Mouse (Mus musculus) liver, embryonic 14.5 days (tissue): Measurements from ENCODE around the gene C1ra. TPM values are rescaled to one million over a fixed set of nuclear protein-coding genes. Genes with fewer than 3 reads are reported as not detected.
"Not testable (repeated sequence)": the region's sequence is repeated elsewhere in the genome, so short reads cannot be mapped to it uniquely, and the experiment has no call there.

Experiments used
- ATAC-seq: fragments of 200-750 bp; cut with Nextera tagmentation; 2 replicates; pipeline ENCODE4 v1.8.0; 2017; ENCODE audit warnings: moderate number of reproducible peaks, mild to moderate bottlenecking, moderate library complexity; ENCODE audit not compliant: insufficient read depth
- DNase-seq, 3 experiments: peaks; one replicate each; pipeline ENCODE4 v3.0.0-alpha.2; 2012 to 2013; ENCODE audit warnings: low read depth in 3 of 3, low spot score in 3 of 3
- H3K27ac ChIP-seq: fragments of 300-500 bp; sonication (generic); 2 replicates; pipeline ENCODE4 v1.5.1; 2014; ENCODE audit warnings: moderate library complexity, mild to moderate bottlenecking, control low read depth, inconsistent platforms
- H3K27me3 ChIP-seq: fragments of 300-500 bp; sonication (generic); 2 replicates; pipeline ENCODE4 v1.6.1; 2014; ENCODE audit warnings: mild to moderate bottlenecking, low read length, moderate library complexity; ENCODE audit not compliant: control insufficient read depth, insufficient read depth
- H3K36me3 ChIP-seq: fragments of 300-500 bp; sonication (generic); replicated peaks from 2 replicates; pipeline ENCODE4 v1.6.1; 2014; ENCODE audit warnings: low read depth; ENCODE audit not compliant: control insufficient read depth, insufficient read depth
- H3K4me1 ChIP-seq, 2 experiments: fragments of 200-500 bp in 1 of 2; fragments of 300-500 bp in 1 of 2; sonication (generic) in 1 of 2; replicated peaks; 2 replicates each; pipeline ENCODE4 v1.6.1; 2012 to 2014; ENCODE audit warnings: antibody characterized with exemption in 1 of 2, inconsistent platforms in 1 of 2, low read length in 1 of 2; ENCODE audit not compliant: control insufficient read depth in 2 of 2, insufficient read depth in 2 of 2
- H3K4me2 ChIP-seq: fragments of 300-500 bp; sonication (generic); 2 replicates; pipeline ENCODE4 v1.6.1; 2014; ENCODE audit warnings: low read depth, mild to moderate bottlenecking, control low read depth, moderate library complexity
- H3K4me3 ChIP-seq, 2 experiments: fragments of 200-500 bp in 1 of 2; fragments of 300-500 bp in 1 of 2; sonication (generic) in 1 of 2; 2 replicates each; pipeline ENCODE4 v1.5.1; 2012 to 2014; ENCODE audit warnings: low read depth in 2 of 2, low read length in 2 of 2, mild to moderate bottlenecking in 2 of 2, control low read depth in 1 of 2, inconsistent platforms in 1 of 2, moderate library complexity in 1 of 2; ENCODE audit not compliant: insufficient read depth in 1 of 2
- H3K9ac ChIP-seq: fragments of 300-500 bp; sonication (generic); replicated peaks from 2 replicates; pipeline ENCODE4 v1.6.1; 2014; ENCODE audit warnings: mild to moderate bottlenecking, control low read depth, moderate library complexity
- H3K9me3 ChIP-seq: fragments of 300-500 bp; sonication (generic); 2 replicates; pipeline ENCODE4 v1.6.1; 2016; ENCODE audit warnings: low read length, mixed read lengths; ENCODE audit not compliant: control insufficient read depth
- CTCF ChIP-seq: IDR thresholded peaks from 2 replicates; pipeline ENCODE4 v1.5.1; 2016; ENCODE audit warnings: antibody characterized with exemption, low read depth, control low read depth
- EP300 ChIP-seq: IDR thresholded peaks from 2 replicates; pipeline ENCODE4 v1.6.1; 2016; ENCODE audit warnings: antibody characterized with exemption, low read depth
- WGBS: fragments of 180-500 bp; shearing (Covaris S2); extraction: QIAGEN DNeasy Blood & Tissue Kit; methylation state at CpG from one replicate; pipeline ENCODE4 v1.1.7; 2014; ENCODE audit not compliant: insufficient replicate concordance; 5-methylcytosine and 5-hydroxymethylcytosine counted together
- polyA plus RNA-seq, 2 experiments: library from polyadenylated mRNA; depleted of rRNA in 1 of 2; stranded (reverse) in 1 of 2; unstranded in 1 of 2; fragments of >200 nt; fragmentation: Nextera tagmentation in 1 of 2; extraction: Ambion mirVana in 1 of 2; gene quantifications; 2 replicates each; pipeline versions ENCODE4 v1.2.1 to v1.2.3; 2012 to 2014

Gene C1ra
- polyA plus RNA-seq, 2 experiments, result 7.8 to 8.6 TPM

DNA sequence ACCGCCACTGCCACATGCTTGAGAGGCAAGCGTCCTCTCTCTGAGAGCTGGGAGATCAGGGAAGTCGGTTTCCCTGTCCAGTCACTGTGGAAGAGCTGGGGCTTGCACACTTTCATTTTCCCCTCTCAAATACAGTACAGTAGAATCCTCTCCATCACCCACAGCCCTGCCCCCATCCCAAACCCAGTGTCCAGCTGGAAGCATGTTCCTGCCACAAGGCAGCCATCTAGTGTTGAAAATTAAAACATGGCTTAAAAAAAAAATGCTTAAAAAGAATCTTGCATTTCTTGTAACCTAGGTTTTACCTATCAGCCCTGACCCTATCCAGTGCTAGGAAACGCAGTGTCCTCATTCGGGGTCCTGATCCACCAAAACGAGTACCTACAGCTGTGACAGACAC lies 32.3 kb downstream of the C1ra start:
- Histone ChIP-seq H3K9me3 (no peaks in the 10 kb centered on the region), H3K4me1 (no peaks in the 10 kb centered on the region), H3K4me3 (no peak overlapping the region), H3K4me2 (no peak overlapping the region), H3K9ac (no peak overlapping the region), H3K27ac (no peak overlapping the region), H3K36me3 (no peaks in the 10 kb centered on the region), H3K27me3 (no peaks in the 10 kb centered on the region)
- TF ChIP-seq EP300, result no peak
- 0 out of 2 replicates have a peak, but pooled peaks have one; percentile 9 for TF ChIP-seq CTCF
- no peak for ATAC-seq
- 61% methylated on average over 5 of the region's 6 CpGs for WGBS
- DNase-seq, result no peak

GRCm38 (mm10) chr6:124545425-124545824 lies 33.2 kb downstream of the C1ra start:
- WGBS, result 55% methylated on average over 2 of the region's 2 CpGs
- DNase-seq (no peak), ATAC-seq (no peak)
- Histone ChIP-seq H3K27me3 (no peaks in the 10 kb centered on the region), H3K4me3 (no peak overlapping the region), H3K4me1 (no peaks in the 10 kb centered on the region), H3K36me3 (no peaks in the 10 kb centered on the region), H3K4me2 (no peak overlapping the region), H3K9me3 (no peaks in the 10 kb centered on the region), H3K27ac (no peak overlapping the region), H3K9ac (no peak overlapping the region)
- no peak for TF ChIP-seq CTCF
- TF ChIP-seq EP300, result no peak

DNA sequence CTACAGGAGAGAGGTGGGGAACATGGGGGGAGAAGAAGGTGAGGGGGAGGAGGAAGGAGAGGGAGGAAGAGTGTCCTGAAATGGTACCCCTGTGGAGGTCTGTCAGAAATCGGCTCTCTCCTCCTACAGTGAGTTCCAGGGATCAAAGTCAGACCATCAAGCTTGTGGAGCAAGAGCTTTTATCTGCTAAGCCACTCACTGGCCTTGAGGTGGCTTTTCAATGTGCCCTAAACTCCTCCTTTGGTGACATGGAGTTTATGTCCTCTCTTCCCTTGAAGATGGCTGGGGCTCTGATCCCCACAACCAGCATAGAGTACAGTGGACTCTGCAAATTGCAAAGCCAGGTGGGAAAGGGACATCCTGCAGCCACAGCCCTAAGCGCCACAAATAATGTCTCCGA lies 35.8 kb downstream of the C1ra start:
- ATAC-seq, DNase-seq, H3K27ac ChIP-seq, H3K9ac ChIP-seq, H3K36me3 ChIP-seq, H3K4me3 ChIP-seq, H3K4me1 ChIP-seq, H3K27me3 ChIP-seq, H3K4me2 ChIP-seq, H3K9me3 ChIP-seq: not testable (repeated sequence)
- WGBS, result 89% methylated on average over 2 of the region's 3 CpGs

DNA sequence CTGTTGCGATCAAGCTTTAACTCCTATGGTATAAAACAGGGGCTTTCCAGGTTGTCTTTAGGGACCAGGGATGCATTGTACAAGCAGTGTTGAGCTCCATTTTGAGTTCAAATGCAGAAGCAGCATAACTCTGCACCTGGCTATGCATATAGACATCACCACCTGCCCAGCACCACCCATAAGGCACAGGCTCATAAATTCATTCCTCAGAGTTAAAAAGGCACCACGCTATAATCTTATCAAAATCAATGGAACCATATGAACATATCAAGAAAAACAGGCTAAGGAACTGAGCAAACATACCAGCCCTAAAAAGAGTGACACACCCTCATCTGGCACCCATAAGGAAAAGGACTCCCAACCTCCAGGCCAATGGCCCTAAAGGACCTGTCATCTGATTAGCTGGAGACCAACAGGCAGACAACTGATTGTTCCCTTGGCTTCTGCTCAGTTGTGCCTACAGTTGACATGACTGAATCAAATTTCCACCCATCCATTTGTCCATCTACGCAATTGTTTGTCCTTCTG lies 36.9 kb downstream of the C1ra start:
- H3K4me2 ChIP-seq, result no peak overlapping the region
- ATAC-seq (no peak), DNase-seq (no peak)
- TF ChIP-seq CTCF, result no peak
- TF ChIP-seq EP300, result no peak
- H3K4me1 ChIP-seq, result no peaks in the 10 kb centered on the region
- no peaks in the 10 kb centered on the region for H3K27me3 ChIP-seq
- H3K27ac ChIP-seq, result no peak overlapping the region
- H3K9ac ChIP-seq, result no peak overlapping the region
- WGBS, result 63% methylated on average over 3 of the region's 3 CpGs
- no peaks in the 10 kb centered on the region for H3K9me3 ChIP-seq
- H3K36me3 ChIP-seq, result no peaks in the 10 kb centered on the region
- H3K4me3 ChIP-seq, result no peak overlapping the region

DNA sequence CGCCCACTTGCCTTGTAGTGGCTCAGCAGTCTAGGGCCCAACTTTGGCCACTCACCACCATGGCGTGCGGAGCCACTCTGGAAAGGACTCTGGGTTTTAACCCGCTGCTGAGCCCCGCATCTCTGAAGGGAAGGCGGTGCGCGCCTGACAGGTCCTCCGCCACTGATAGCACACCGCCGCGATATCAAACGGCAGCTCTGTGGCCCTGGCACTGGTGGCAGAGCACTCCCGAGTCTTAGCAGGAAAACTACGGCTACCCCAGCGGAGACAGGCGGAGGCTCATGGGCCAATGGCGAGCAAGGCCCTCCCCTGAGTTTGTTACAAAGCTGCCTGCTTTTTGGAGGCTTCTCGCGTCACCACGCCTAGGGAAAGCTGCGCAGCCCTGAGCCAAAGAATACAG lies 40.6 kb downstream of the C1ra start:
- no peaks in the 10 kb centered on the region for H3K27me3 ChIP-seq
- no peak for DNase-seq
- H3K27ac ChIP-seq, result no peak overlapping the region
- no peak overlapping the region for H3K4me3 ChIP-seq
- no peak overlapping the region for H3K9ac ChIP-seq
- no peaks in the 10 kb centered on the region for H3K4me1 ChIP-seq
- no peak for TF ChIP-seq EP300
- H3K9me3 ChIP-seq, result no peaks in the 10 kb centered on the region
- H3K36me3 ChIP-seq, result no peaks in the 10 kb centered on the region
- WGBS, result 67% methylated on average over 22 of the region's 22 CpGs
- H3K4me2 ChIP-seq, result no peak overlapping the region
- ATAC-seq, result no peak

GRCm38 (mm10) chr6:124555956-124556355 lies 43.8 kb downstream of the C1ra start:
- ATAC-seq, H3K27ac ChIP-seq: not testable (repeated sequence)
- WGBS, result 50% methylated on average over 2 of the region's 2 CpGs

DNA sequence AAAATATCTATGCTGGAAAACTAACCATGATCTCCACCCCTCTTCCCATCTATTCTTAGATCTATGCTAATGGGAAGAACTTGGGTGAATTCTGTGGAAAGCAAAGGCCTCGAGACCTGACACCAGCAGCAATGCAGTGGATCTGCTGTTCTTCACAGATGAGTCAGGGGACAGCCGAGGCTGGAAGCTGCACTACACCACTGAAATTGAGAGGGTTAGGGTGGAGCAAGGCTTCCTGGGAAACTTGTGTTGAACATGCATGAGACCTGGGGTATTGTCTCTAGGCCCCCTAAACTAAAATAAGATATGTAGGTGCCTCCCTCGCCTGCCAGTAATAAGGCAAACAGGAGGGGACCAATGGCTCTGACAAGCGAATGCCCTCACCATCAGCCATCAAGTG lies 49.0 kb downstream of the C1ra start:
- H3K9ac ChIP-seq, H3K36me3 ChIP-seq, H3K27me3 ChIP-seq, H3K27ac ChIP-seq, H3K9me3 ChIP-seq, DNase-seq, H3K4me3 ChIP-seq, H3K4me2 ChIP-seq, H3K4me1 ChIP-seq, ATAC-seq: not testable (repeated sequence)
- 60% methylated on average over 4 of the region's 4 CpGs for WGBS

More at GRCm38 (mm10) chr6:124555956-124556355, 43.8 kb downstream of the C1ra start:
- H3K27me3 ChIP-seq, DNase-seq, H3K9me3 ChIP-seq, H3K9ac ChIP-seq, H3K4me3 ChIP-seq, H3K36me3 ChIP-seq, H3K4me2 ChIP-seq, H3K4me1 ChIP-seq: not testable (repeated sequence)

DNA sequence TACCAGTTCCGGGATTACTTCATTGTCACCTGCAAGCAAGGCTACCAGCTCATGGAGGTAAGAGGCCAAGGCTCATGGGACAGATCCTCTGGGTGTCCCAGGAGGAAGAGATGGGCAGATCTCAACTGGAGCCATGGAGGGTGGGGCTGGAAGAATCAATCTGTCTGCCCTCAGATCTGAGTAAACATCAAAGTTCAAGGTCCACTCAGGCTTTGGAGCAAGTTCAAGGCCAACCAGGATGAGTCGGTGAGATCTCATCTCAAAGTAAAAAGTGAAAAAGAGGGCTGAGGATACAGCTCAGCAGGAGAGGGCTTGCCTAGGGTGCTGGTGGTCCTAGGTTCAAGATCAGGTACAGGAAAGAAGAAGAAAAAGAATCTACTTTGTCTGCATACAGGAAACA lies 49.4 kb downstream of the C1ra start:
- H3K27ac ChIP-seq, ATAC-seq, DNase-seq, H3K36me3 ChIP-seq, H3K9me3 ChIP-seq, H3K4me3 ChIP-seq, H3K27me3 ChIP-seq, H3K9ac ChIP-seq, H3K4me1 ChIP-seq, H3K4me2 ChIP-seq: not testable (repeated sequence)
- WGBS, result 49% methylated on average over 2 of the region's 2 CpGs
